Mouse (Mus musculus) erythroblast, embryonic 14.5 days (primary cell): ENCODE measurements around the gene Nr1d1.

Experiments
- GATA1 ChIP-seq: IDR thresholded peaks from 2 replicates; pipeline ENCODE4 v1.6.1; 2012; ENCODE audit warnings: low read length, inconsistent platforms, mixed read lengths
- TAL1 ChIP-seq: IDR thresholded peaks from 3 replicates; pipeline ENCODE4 v1.6.1; 2012; ENCODE audit warnings: low read length, inconsistent platforms, mixed read lengths

DNA sequence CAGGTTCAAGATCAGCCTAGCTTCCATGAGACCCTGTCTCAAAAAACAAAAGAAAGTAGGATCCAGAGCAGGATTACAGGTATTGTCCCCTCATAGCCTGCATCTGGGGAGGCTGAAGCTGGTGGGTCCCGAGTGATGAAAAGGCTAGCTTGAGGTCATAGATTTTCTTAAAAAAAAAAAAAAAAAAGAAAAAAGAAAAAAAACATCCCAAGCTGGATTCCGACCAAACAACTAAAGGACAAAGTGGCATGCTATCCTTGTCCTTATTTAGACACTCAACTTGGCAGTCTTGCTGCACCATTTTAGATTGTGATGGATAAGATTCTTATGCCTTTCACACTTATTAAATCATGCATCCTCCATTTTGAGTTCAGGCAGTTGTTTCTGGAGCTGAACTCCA lies 33.3 kb upstream of the Nr1d1 start:
- TF ChIP-seq GATA1: no peak
- no peak for TF ChIP-seq TAL1
